Mouse (Mus musculus) heart, embryonic 16.5 days (tissue): ENCODE data around the gene Olfr790. TPM values are rescaled to one million over a fixed set of nuclear protein-coding genes. Genes with fewer than 3 reads are reported as not detected.

Source experiments
- ATAC-seq: fragments of 200-750 bp; cut with Nextera tagmentation; replicated peaks from 2 replicates; pipeline ENCODE4 v1.8.0; 2017; ENCODE audit warnings: moderate number of reproducible peaks; ENCODE audit not compliant: insufficient read depth, low FRiP score; ENCODE audit errors: extremely low read depth
- H3K27ac ChIP-seq: fragments of 300-500 bp; sonication (generic); 2 replicates; pipeline ENCODE4 v1.5.1; 2014; ENCODE audit warnings: mild to moderate bottlenecking, low read length, control low read depth, moderate library complexity
- H3K27me3 ChIP-seq: fragments of 300-500 bp; sonication (generic); 2 replicates; pipeline ENCODE4 v1.6.1; 2014; ENCODE audit warnings: low read length, mixed read lengths; ENCODE audit not compliant: control insufficient read depth, insufficient read depth
- H3K36me3 ChIP-seq: fragments of 300-500 bp; sonication (generic); 2 replicates; pipeline ENCODE4 v1.6.1; 2014; ENCODE audit not compliant: control insufficient read depth, insufficient read depth
- H3K4me1 ChIP-seq: fragments of 300-500 bp; sonication (generic); 2 replicates; pipeline ENCODE4 v1.6.1; 2014; ENCODE audit warnings: low read length, mixed read lengths; ENCODE audit not compliant: control insufficient read depth, insufficient read depth
- H3K4me2 ChIP-seq: fragments of 300-500 bp; sonication (generic); 2 replicates; pipeline ENCODE4 v1.6.1; 2014; ENCODE audit warnings: low read depth, mild to moderate bottlenecking, control low read depth, low read length
- H3K4me3 ChIP-seq: fragments of 300-500 bp; sonication (generic); 2 replicates; pipeline ENCODE4 v1.5.1; 2014; ENCODE audit warnings: mild to moderate bottlenecking, control low read depth, low read length
- H3K9ac ChIP-seq: fragments of 300-500 bp; sonication (generic); 2 replicates; pipeline ENCODE4 v1.6.1; 2014; ENCODE audit warnings: low read length, control low read depth
- H3K9me3 ChIP-seq: fragments of 300-500 bp; sonication (generic); replicated peaks from 2 replicates; pipeline ENCODE4 v1.6.1; 2016; ENCODE audit warnings: low read length; ENCODE audit not compliant: control insufficient read depth
- WGBS: fragments of 180-500 bp; shearing (Covaris S2); extraction: QIAGEN DNeasy Blood & Tissue Kit; methylation state at CpG from one replicate; pipeline ENCODE4 v1.1.7; 2014; 5-methylcytosine and 5-hydroxymethylcytosine counted together
- polyA plus RNA-seq: library from polyadenylated mRNA; unstranded; fragments of >200 nt; fragmentation: Nextera tagmentation; extraction: Ambion mirVana; gene quantifications from 2 replicates; pipeline ENCODE4 v1.2.1, GENCODE M21; 2015

The Olfr790 gene
- polyA plus RNA-seq, 1 experiment from 2014 or later, result not detected

DNA sequence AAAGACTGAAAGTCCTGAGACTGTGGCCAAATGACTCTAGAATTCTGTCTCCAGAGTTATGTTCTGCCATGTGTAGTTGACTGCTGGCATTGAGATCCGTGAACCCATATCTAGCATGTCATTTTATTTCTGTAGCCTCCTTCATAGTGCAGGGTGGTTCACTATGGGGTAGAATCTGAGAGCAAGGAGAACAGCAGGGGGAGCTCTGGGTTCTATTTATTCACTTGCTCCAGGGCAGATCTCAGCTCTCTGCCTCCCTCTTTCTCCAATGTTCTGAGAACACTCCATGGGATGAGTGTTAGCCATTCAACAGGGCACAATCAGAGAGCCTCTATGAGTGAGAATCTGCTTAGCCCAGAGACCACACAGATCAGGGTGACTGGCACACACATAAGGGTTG is 51.1 kb downstream of the Olfr790 start:
- Histone ChIP-seq H3K4me1 (no peaks in the 10 kb centered on the region), H3K4me3 (no peak overlapping the region), H3K36me3 (no peaks in the 10 kb centered on the region), H3K27ac (no peak overlapping the region), H3K9ac (no peak overlapping the region), H3K9me3 (peaks cover 4% of the 10 kb centered on the region), H3K27me3 (no peaks in the 10 kb centered on the region), H3K4me2 (no peak overlapping the region)
- WGBS, result 35% methylated on average over 1 of the region's 1 CpGs
- no peak for ATAC-seq

Other genes with a start within 250 kb of the Olfr790 start
- gene Olfr776, start 239.4 kb upstream of the Olfr790 start, polyA plus RNA-seq, result not detected in 2 replicates
- not detected in 2 replicates for gene Olfr777, start 227.0 kb upstream of the Olfr790 start, polyA plus RNA-seq
- gene Olfr780, start 180.4 kb upstream of the Olfr790 start, polyA plus RNA-seq, result not detected in 2 replicates
- not detected in 2 replicates for gene Olfr781, start 169.6 kb upstream of the Olfr790 start, polyA plus RNA-seq
- not detected in 2 replicates for gene Olfr782, start 149.6 kb upstream of the Olfr790 start, polyA plus RNA-seq
- gene Olfr784, start 114.4 kb upstream of the Olfr790 start, polyA plus RNA-seq, result 0.05 TPM in 1 of 2 replicates, not detected in the other
- not detected in 2 replicates for gene Olfr785, start 93.1 kb upstream of the Olfr790 start, polyA plus RNA-seq
- not detected in 2 replicates for gene Olfr786, start 71.2 kb upstream of the Olfr790 start, polyA plus RNA-seq
- gene Olfr787, start 36.6 kb upstream of the Olfr790 start, polyA plus RNA-seq, result not detected in 2 replicates
- gene Olfr788, start 27.5 kb upstream of the Olfr790 start, polyA plus RNA-seq, result not detected in 2 replicates
- not detected in 2 replicates for gene Olfr789, start 13.7 kb upstream of the Olfr790 start, polyA plus RNA-seq
- gene Olfr791, start 23.3 kb downstream of the Olfr790 start, polyA plus RNA-seq, result not detected in 2 replicates
- not detected in 2 replicates for gene Olfr792, start 40.7 kb downstream of the Olfr790 start, polyA plus RNA-seq
- not detected in 2 replicates for gene Olfr794, start 69.2 kb downstream of the Olfr790 start, polyA plus RNA-seq
- not detected in 2 replicates for gene Olfr796, start 114.1 kb downstream of the Olfr790 start, polyA plus RNA-seq
- not detected in 2 replicates for gene Olfr798, start 129.4 kb downstream of the Olfr790 start, polyA plus RNA-seq
- gene Olfr799, start 139.0 kb downstream of the Olfr790 start, polyA plus RNA-seq, result not detected in 2 replicates
- not detected in 2 replicates for gene Olfr800, start 159.2 kb downstream of the Olfr790 start, polyA plus RNA-seq
- gene Olfr801, start 175.4 kb downstream of the Olfr790 start, polyA plus RNA-seq, result not detected in 2 replicates
- gene Olfr802, start 189.7 kb downstream of the Olfr790 start, polyA plus RNA-seq, result not detected in 2 replicates
- not detected in 2 replicates for gene Olfr803, start 195.8 kb downstream of the Olfr790 start, polyA plus RNA-seq
- gene Olfr804, start 204.7 kb downstream of the Olfr790 start, polyA plus RNA-seq, result not detected in 2 replicates
- gene Olfr805, start 230.9 kb downstream of the Olfr790 start, polyA plus RNA-seq, result not detected in 2 replicates
- not detected in 2 replicates for gene Olfr806, start 243.4 kb downstream of the Olfr790 start, polyA plus RNA-seq